Mouse (Mus musculus): ENCODE results near the gene Erg. TPM values are rescaled to one million over a fixed set of nuclear protein-coding genes. Genes with fewer than 3 reads are reported as not detected.

The Erg gene
- polyA plus RNA-seq, 1 experiment = 6.6 TPM

DNA sequence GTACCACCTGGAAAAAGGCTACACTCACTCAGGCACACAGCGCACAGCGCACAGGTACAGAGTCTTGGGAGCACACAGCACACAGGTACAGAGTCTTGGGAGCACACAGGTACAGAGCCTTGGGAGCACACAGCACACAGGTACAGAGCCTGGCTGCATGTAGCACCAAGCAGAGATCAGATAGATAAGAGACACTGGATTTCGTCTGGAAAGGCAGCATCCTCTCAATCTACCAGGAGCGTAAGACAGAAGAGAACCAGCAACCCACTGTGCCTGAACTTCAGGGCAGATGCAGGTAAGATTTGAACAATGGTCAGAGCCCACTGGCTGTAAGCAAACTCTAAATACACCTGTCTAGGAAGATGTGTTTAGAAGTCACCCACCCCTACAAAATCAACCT is 12.5 kb upstream of the Erg start:
- TF ChIP-seq CTCF (IDR thresholded peaks at IDR 0.05; ENCODE audit: borderline replicate concordance, insufficient read depth, low read depth, low read length) (no peak), POLR2A (IDR thresholded peaks at IDR 0.05; ENCODE audit: borderline replicate concordance, insufficient read depth, low read length) (no peak)
- no peak for DNase-seq
- Histone ChIP-seq H3K27ac (ENCODE audit: insufficient read depth, low read length) (no peak overlapping the region), H3K4me1 (ENCODE audit: control insufficient read depth, insufficient read depth, low read length) (no peaks in the 10 kb centered on the region), H3K4me3 (replicated peaks; ENCODE audit: insufficient read depth, low read depth, low read length) (no peak overlapping the region), H3K27me3 (ENCODE audit: control insufficient read depth, insufficient read depth, low read length) (no peaks in the 10 kb centered on the region)
- WGBS = over 99% methylated on average over 4 of the region's 4 CpGs

DNA sequence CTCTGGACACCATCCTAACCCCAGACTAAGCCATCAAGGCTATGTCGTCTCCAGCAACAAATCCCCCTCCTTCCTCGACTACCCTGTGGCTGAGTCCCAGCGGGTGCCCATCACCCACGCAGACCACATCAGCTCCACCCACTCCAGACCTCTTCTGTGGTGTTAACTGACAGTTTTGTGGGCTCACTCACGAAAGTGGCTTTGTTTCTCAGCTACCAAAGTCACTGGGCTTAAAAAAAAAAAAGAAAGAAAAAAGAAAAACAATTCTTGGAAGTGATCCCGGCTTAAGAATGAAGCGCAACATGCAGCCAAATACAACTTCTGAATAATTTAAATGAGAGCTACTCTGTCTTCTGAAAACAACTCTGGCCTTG is 11.2 kb upstream of the Erg start:
- H3K4me1 ChIP-seq (ENCODE audit: control insufficient read depth, insufficient read depth, low read length) = peaks cover 4% of the 10 kb centered on the region; the same call in 1 of the 2 replicates
- WGBS = 13% methylated on average over 7 of the region's 7 CpGs
- no peak for TF ChIP-seq POLR2A (IDR thresholded peaks at IDR 0.05; ENCODE audit: borderline replicate concordance, insufficient read depth, low read length)
- no peak for TF ChIP-seq CTCF (IDR thresholded peaks at IDR 0.05; ENCODE audit: borderline replicate concordance, insufficient read depth, low read depth, low read length)
- no peaks in the 10 kb centered on the region for H3K27me3 ChIP-seq (ENCODE audit: control insufficient read depth, insufficient read depth, low read length)
- no peak for DNase-seq
- H3K27ac ChIP-seq (ENCODE audit: insufficient read depth, low read length) = no peak overlapping the region
- no peak overlapping the region for H3K4me3 ChIP-seq (replicated peaks; ENCODE audit: insufficient read depth, low read depth, low read length)

DNA sequence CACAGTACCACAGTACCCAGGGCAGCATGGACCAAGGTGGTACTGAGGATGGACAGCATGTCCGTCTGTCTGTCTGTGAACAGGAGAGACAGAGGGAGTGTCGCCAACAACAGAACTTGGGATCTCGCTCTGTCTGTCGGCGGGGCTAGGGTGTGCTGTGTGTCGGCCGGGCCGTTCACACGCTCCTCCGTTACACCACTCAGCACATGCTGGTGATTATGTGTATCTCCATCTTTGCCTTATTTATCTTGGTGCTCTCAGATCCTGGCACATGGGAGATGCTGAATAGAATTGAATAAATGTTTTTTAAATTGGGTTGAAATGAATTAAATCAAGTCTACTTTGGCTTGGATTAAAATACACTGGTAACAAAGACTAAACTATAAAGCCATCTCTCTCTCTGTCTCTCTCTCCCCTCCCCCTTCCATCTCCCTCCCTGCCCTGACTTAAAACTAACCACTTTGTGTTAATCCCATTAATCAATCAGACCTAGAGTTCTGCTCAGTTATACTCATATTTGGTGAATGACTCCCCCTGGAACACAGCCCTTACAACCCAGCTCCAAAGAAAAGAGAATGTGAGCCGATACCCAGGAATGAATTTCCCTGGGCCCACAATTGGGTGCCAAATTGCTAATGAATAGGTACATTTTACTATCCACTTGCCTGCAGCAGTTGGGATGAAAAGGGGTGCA is 10.6 kb upstream of the Erg start:
- no peak overlapping the region for H3K27ac ChIP-seq (ENCODE audit: insufficient read depth, low read length)
- WGBS = 86% methylated on average over 11 of the region's 11 CpGs
- H3K4me1 ChIP-seq (ENCODE audit: control insufficient read depth, insufficient read depth, low read length) = peaks cover 4% of the 10 kb centered on the region; the same call in 1 of the 2 replicates
- H3K4me3 ChIP-seq (replicated peaks; ENCODE audit: insufficient read depth, low read depth, low read length) = no peak overlapping the region
- DNase-seq = no peak
- no peaks in the 10 kb centered on the region for H3K27me3 ChIP-seq (ENCODE audit: control insufficient read depth, insufficient read depth, low read length)
- no peak for TF ChIP-seq POLR2A (IDR thresholded peaks at IDR 0.05; ENCODE audit: borderline replicate concordance, insufficient read depth, low read length)
- TF ChIP-seq CTCF (IDR thresholded peaks at IDR 0.05; ENCODE audit: borderline replicate concordance, insufficient read depth, low read depth, low read length) = no peak

DNA sequence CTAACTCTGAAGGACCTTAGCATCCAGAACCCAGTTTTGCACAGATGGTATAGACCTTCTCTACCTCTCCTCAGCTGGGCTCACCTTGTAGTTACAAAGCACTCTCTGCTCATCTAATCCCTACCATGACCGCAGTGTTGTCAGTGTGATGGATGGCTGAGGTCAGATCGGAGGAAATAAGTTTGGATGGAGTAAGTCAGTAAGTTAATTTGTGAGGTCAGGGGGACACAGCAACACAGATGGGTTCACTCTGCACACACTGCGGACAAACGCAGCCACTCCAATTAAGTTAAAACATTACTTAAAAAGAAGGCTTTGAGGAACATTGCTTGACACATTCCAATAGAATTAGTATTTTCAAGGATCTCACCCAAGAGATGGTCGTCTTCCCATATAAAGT is 2.5 kb upstream of the Erg start:
- H3K27ac ChIP-seq (ENCODE audit: insufficient read depth, low read length) = no peak overlapping the region
- H3K4me3 ChIP-seq (replicated peaks; ENCODE audit: insufficient read depth, low read depth, low read length) = no peak overlapping the region
- peaks cover 4% of the 10 kb centered on the region; the same call in 1 of the 2 replicates for H3K4me1 ChIP-seq (ENCODE audit: control insufficient read depth, insufficient read depth, low read length)
- 90% methylated on average over 5 of the region's 5 CpGs for WGBS
- H3K27me3 ChIP-seq (ENCODE audit: control insufficient read depth, insufficient read depth, low read length) = no peaks in the 10 kb centered on the region; the same call in 1 of the 2 replicates
- TF ChIP-seq CTCF (IDR thresholded peaks at IDR 0.05; ENCODE audit: borderline replicate concordance, insufficient read depth, low read depth, low read length) = no peak
- no peak for TF ChIP-seq POLR2A (IDR thresholded peaks at IDR 0.05; ENCODE audit: borderline replicate concordance, insufficient read depth, low read length)
- DNase-seq = no peak

DNA sequence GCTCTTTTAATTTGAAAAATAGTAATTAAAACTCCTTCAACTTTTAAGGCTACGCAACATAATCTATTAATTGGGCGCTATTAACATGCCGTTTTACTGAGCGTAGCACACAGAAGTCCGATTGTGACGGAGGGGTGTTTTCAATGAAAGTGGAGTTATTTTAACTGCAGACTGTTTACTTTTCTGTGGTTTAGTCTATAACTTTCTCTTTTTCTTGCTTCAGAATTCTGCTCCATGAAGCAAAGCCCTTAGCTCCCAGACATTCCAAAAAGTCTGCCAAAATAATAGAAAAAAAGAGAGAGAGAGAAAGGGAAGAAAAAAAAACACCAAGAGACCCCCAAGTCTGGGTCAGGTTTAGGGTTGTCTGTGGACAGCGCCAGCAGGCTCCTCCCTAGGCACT is 333 bp upstream of the Erg start:
- WGBS = 44% methylated on average over 7 of the region's 7 CpGs
- TF ChIP-seq CTCF (IDR thresholded peaks at IDR 0.05; ENCODE audit: borderline replicate concordance, insufficient read depth, low read depth, low read length) (no peak), POLR2A (IDR thresholded peaks at IDR 0.05; ENCODE audit: borderline replicate concordance, insufficient read depth, low read length) (no peak)
- Histone ChIP-seq H3K27me3 (ENCODE audit: control insufficient read depth, insufficient read depth, low read length) (no peaks in the 10 kb centered on the region; the same call in 1 of the 2 replicates), H3K4me3 (replicated peaks; ENCODE audit: insufficient read depth, low read depth, low read length) (no peak overlapping the region), H3K4me1 (ENCODE audit: control insufficient read depth, insufficient read depth, low read length) (no peaks in the 10 kb centered on the region), H3K27ac (ENCODE audit: insufficient read depth, low read length) (no peak overlapping the region)
- DNase-seq = no peak

DNA sequence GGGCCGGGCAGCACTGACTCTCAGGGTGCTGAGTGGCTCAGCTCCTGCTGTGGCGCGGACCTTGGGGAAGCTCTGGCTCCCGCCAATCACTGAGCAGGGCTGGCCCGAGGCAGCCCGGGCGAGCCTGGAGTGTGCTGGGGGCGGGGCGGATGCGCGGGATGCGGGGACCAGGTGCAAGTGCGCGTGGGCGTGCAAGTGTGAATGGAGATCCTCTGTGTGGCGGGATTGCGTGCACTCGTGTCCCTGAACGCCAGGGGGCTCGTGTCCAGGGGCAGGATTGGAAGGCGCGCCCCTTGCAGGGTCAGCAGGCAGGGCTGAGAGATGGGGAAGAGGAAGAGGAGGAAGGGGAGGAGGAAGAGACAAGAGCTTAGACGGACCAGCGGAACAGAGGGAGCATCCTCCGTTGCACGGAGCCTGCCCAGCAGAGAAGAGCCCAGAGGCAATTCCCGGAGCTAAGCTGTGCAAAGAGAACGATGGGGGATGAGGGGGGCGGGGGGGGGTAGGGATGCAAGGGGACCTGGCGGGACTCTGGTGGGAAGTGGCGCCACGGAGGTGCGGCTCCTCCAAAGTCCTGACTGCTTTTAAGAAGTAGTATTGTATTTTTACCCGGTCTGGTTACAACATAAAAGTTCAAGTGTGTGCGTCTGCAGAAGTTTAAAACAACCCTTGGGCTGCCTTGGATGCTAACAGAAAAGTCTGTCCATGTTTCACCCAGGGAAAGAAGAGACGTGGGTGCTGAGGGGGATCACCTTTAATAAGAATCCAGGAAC is 667 bp downstream of the Erg start:
- Histone ChIP-seq H3K27me3 (ENCODE audit: control insufficient read depth, insufficient read depth, low read length) (no peaks in the 10 kb centered on the region; the same call in 1 of the 2 replicates), H3K4me3 (replicated peaks; ENCODE audit: insufficient read depth, low read depth, low read length) (no peak overlapping the region), H3K4me1 (ENCODE audit: control insufficient read depth, insufficient read depth, low read length) (no peaks in the 10 kb centered on the region), H3K27ac (ENCODE audit: insufficient read depth, low read length) (no peak overlapping the region)
- DNase-seq = peak; percentile 29 to 38
- WGBS = 2% methylated on average over 36 of the region's 36 CpGs
- no peak for TF ChIP-seq POLR2A (IDR thresholded peaks at IDR 0.05; ENCODE audit: borderline replicate concordance, insufficient read depth, low read length)
- TF ChIP-seq CTCF (IDR thresholded peaks at IDR 0.05; ENCODE audit: borderline replicate concordance, insufficient read depth, low read depth, low read length) = no peak

DNA sequence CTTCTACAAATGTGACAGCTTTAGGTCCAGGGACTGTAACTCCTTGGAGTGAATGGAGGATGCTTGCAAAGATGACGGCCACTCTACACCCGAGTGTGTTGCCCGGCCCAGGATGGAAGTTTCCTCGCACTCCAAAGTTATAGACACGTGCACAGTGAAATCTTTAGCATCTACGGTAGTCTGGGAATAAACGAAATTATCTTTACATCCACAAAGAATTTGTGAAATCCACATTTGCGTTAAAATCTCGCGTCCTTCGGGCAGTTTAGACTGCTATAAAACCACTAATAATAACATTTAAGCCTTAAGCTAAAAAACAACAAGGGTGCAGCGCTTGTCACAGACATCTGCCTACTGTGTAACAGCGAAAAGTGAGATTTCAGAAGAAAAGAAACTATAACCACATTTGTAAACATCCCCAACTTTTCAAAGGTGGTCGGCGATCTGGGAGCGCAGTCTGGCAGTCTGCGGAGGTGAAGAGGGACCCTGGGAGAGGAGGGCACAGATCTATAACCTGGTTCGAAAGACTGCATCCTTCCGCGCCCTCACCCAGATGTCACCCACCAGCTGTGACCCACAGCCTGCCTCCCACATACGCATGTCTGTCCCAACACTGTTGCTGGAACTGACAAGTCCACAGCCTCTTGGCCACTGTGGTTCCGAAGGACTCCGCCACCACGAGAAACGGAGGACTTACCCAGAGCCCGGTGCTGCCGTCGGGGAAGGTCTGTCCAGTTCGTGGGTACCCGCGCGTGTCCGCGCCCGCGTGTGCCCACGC is 1.5 kb downstream of the Erg start:
- TF ChIP-seq CTCF (IDR thresholded peaks at IDR 0.05; ENCODE audit: borderline replicate concordance, insufficient read depth, low read depth, low read length) (no peak), POLR2A (IDR thresholded peaks at IDR 0.05; ENCODE audit: borderline replicate concordance, insufficient read depth, low read length) (no peak)
- Histone ChIP-seq H3K27me3 (ENCODE audit: control insufficient read depth, insufficient read depth, low read length) (no peaks in the 10 kb centered on the region; the same call in 1 of the 2 replicates), H3K4me3 (replicated peaks; ENCODE audit: insufficient read depth, low read depth, low read length) (no peak overlapping the region), H3K27ac (ENCODE audit: insufficient read depth, low read length) (no peak overlapping the region), H3K4me1 (ENCODE audit: control insufficient read depth, insufficient read depth, low read length) (no peaks in the 10 kb centered on the region)
- DNase-seq = no peak
- WGBS = 17% methylated on average over 37 of the region's 37 CpGs
